Mouse (Mus musculus) liver, adult 2 months (tissue): ENCODE measurements around the gene Scgb2a2. TPM values are rescaled to one million over a fixed set of nuclear protein-coding genes. Genes with fewer than 3 reads are reported as not detected.
"Not testable (repeated sequence)": the region's sequence is repeated elsewhere in the genome, so short reads cannot be mapped to it uniquely, and the experiment has no call there.

Source experiments
- DNase-seq: peaks from one replicate; pipeline ENCODE4 v3.0.0-alpha.2; 2011; ENCODE audit warnings: low read depth, low spot score; ENCODE audit errors: extremely low read depth
- H3K27ac ChIP-seq: fragments of 200-500 bp; replicated peaks from 2 replicates; pipeline ENCODE4 v1.5.1; 2012; ENCODE audit warnings: low read depth, mild to moderate bottlenecking, control low read depth, inconsistent platforms, low read length; ENCODE audit not compliant: insufficient read depth
- H3K27me3 ChIP-seq: fragments of 200-500 bp; 2 replicates; pipeline ENCODE4 v1.6.1; 2012; ENCODE audit warnings: mild to moderate bottlenecking, moderate library complexity, low read length, inconsistent platforms; ENCODE audit not compliant: control insufficient read depth, insufficient read depth
- H3K36me3 ChIP-seq: fragments of 200-500 bp; 2 replicates; pipeline ENCODE4 v1.6.1; 2012; ENCODE audit warnings: low read length, inconsistent platforms; ENCODE audit not compliant: control insufficient read depth, insufficient read depth
- H3K4me1 ChIP-seq: fragments of 200-500 bp; 2 replicates; pipeline ENCODE4 v1.6.1; 2011; ENCODE audit warnings: low read length; ENCODE audit not compliant: control insufficient read depth, insufficient read depth
- H3K4me3 ChIP-seq: fragments of 200-500 bp; 2 replicates; pipeline ENCODE4 v1.5.1; 2011; ENCODE audit warnings: low read depth, mild to moderate bottlenecking, control low read depth, low read length, moderate library complexity; ENCODE audit not compliant: insufficient read depth
- H3K79me2 ChIP-seq: fragments of 200-500 bp; 2 replicates; pipeline ENCODE4 v1.6.1; 2012; ENCODE audit warnings: inconsistent platforms, mild to moderate bottlenecking, low read length, moderate library complexity; ENCODE audit not compliant: control insufficient read depth, insufficient read depth
- H3K9ac ChIP-seq: fragments of 200-500 bp; 2 replicates; pipeline ENCODE4 v1.6.1; 2012; ENCODE audit warnings: low read depth, mild to moderate bottlenecking, control low read depth, inconsistent platforms, low read length
- CTCF ChIP-seq: fragments of 200-500 bp; IDR thresholded peaks from 2 replicates; pipeline ENCODE4 v1.5.1; 2011; ENCODE audit warnings: low read depth, low read length, control low read depth
- POLR2A ChIP-seq: fragments of 200-500 bp; IDR thresholded peaks from 2 replicates; pipeline ENCODE4 v1.6.1; 2011; ENCODE audit warnings: low read length, control low read depth; ENCODE audit not compliant: insufficient read depth; ENCODE audit errors: extremely low read depth
- WGBS: fragments of 180-500 bp; shearing (Covaris S2); methylation state at CpG from one replicate; pipeline ENCODE4 v1.1.7; 2018; 5-methylcytosine and 5-hydroxymethylcytosine counted together
- polyA plus RNA-seq: library from polyadenylated mRNA; depleted of rRNA; stranded (reverse); fragments of >200 nt; gene quantifications from 2 replicates; pipeline ENCODE4 v1.2.3, GENCODE M21; 2012; rRNA removed
- total RNA-seq: library from RNA; depleted of rRNA; stranded (reverse); fragments of >200 nt; gene quantifications from 2 replicates; pipeline ENCODE4 v1.2.3, GENCODE M21; 2014; rRNA removed

Gene Scgb2a2
- total RNA-seq, result not detected in 2 replicates
- not detected in 2 replicates for polyA plus RNA-seq

- DNase-seq, result no peak
- no peak within 1 kb of the TSS for H3K9ac ChIP-seq
- no peaks in the 10 kb centered on the region for H3K4me1 ChIP-seq
- no peaks in the 10 kb centered on the region for H3K27me3 ChIP-seq
- no peak within 1 kb of the TSS for H3K4me3 ChIP-seq
- no peak for TF ChIP-seq CTCF
- no peak for TF ChIP-seq POLR2A
- H3K79me2 ChIP-seq, result no peaks in the 10 kb centered on the region
- 61% methylated on average over 2 of the region's 2 CpGs for WGBS
- no peak within 1 kb of the TSS for H3K27ac ChIP-seq
- H3K36me3 ChIP-seq, result no peaks in the 10 kb centered on the region
These were observed at the start of gene Scgb2a2 for GRCm38 (mm10) chr19:9847262-9847661. Scgb2a2 (plus strand) TSS chr19:9847562.

GRCm38 (mm10) chr19:9836581-9837340, 10.6 kb upstream of the Scgb2a2 start:
- 18% methylated on average over 19 of the region's 21 CpGs for WGBS
- not testable (repeated sequence) for H3K4me3 ChIP-seq, H3K9ac ChIP-seq, H3K27ac ChIP-seq, H3K36me3 ChIP-seq, H3K4me1 ChIP-seq, DNase-seq, H3K79me2 ChIP-seq, H3K27me3 ChIP-seq
- TF ChIP-seq CTCF, result peak; percentile 24; the same call in 1 of the 2 replicates

GRCm38 (mm10) chr19:9837341-9837715, 10.0 kb upstream of the Scgb2a2 start:
- H3K9ac ChIP-seq, result no peak overlapping the region
- WGBS, result 53% methylated on average over 2 of the region's 2 CpGs
- TF ChIP-seq CTCF (no peak), POLR2A (no peak)
- H3K27me3 ChIP-seq, result no peaks in the 10 kb centered on the region
- no peaks in the 10 kb centered on the region for H3K4me1 ChIP-seq
- no peak overlapping the region for H3K27ac ChIP-seq
- H3K36me3 ChIP-seq, result no peaks in the 10 kb centered on the region
- H3K79me2 ChIP-seq, result no peaks in the 10 kb centered on the region
- no peak for DNase-seq
- no peak overlapping the region for H3K4me3 ChIP-seq

- H3K27ac ChIP-seq, H3K36me3 ChIP-seq, H3K79me2 ChIP-seq, H3K9ac ChIP-seq, H3K4me1 ChIP-seq, DNase-seq, H3K4me3 ChIP-seq, H3K27me3 ChIP-seq: not testable (repeated sequence)
- WGBS, result 55% methylated on average over 3 of the region's 3 CpGs
These were observed 2.2 kb downstream of the Scgb2a2 start for GRCm38 (mm10) chr19:9849368-9850075.

GRCm38 (mm10) chr19:9860821-9861220, 13.5 kb downstream of the Scgb2a2 start:
- not testable (repeated sequence) for DNase-seq, H3K27me3 ChIP-seq, H3K4me1 ChIP-seq, H3K79me2 ChIP-seq, H3K36me3 ChIP-seq, H3K4me3 ChIP-seq, H3K27ac ChIP-seq, H3K9ac ChIP-seq
- WGBS, result 90% methylated on average over 3 of the region's 3 CpGs

GRCm38 (mm10) chr19:9864856-9865255, 17.5 kb downstream of the Scgb2a2 start:
- Histone ChIP-seq H3K79me2 (no peaks in the 10 kb centered on the region), H3K4me3 (no peak overlapping the region), H3K27ac (no peak overlapping the region), H3K4me1 (no peaks in the 10 kb centered on the region), H3K27me3 (no peaks in the 10 kb centered on the region), H3K9ac (no peak overlapping the region), H3K36me3 (no peaks in the 10 kb centered on the region)
- TF ChIP-seq POLR2A, result no peak
- TF ChIP-seq CTCF, result no peak
- 73% methylated on average over 1 of the region's 1 CpGs for WGBS
- DNase-seq, result no peak
